Mouse (Mus musculus): ENCODE measurements around the gene Kdelr3.

GRCm38 (mm10) chr15:79559649-79560048 is 43.4 kb downstream of the Kdelr3 start:
- TF ChIP-seq POLR2A (IDR thresholded peaks at IDR 0.05; ENCODE audit: low read depth, low read length): no peak
- no peak for TF ChIP-seq CTCF (IDR thresholded peaks at IDR 0.05; ENCODE audit: borderline replicate concordance, insufficient read depth, low read length)
